Mouse (Mus musculus) E14TG2a.4 (cell line): ENCODE data around the gene Spdye4c.

Experiments
- H3K27me3 ChIP-seq: 2 replicates; pipeline ENCODE4 v1.6.1; 2014; ENCODE audit warnings: low read length, control low read depth; ENCODE audit not compliant: insufficient read depth
- H3K36me3 ChIP-seq: 2 replicates; pipeline ENCODE4 v1.6.1; 2014; ENCODE audit warnings: low read length, control low read depth; ENCODE audit not compliant: insufficient read depth
- H3K4me1 ChIP-seq: replicated peaks from 2 replicates; pipeline ENCODE4 v1.6.1; 2014; ENCODE audit warnings: low read depth, low read length, control low read depth
- H3K4me3 ChIP-seq: replicated peaks from 2 replicates; pipeline ENCODE4 v1.5.1; 2014; ENCODE audit warnings: mild to moderate bottlenecking, low read length
- H3K9me3 ChIP-seq: 2 replicates; pipeline ENCODE4 v1.6.1; 2014; ENCODE audit warnings: low read length, control low read depth
- CTCF ChIP-seq: conservative IDR thresholded peaks from 2 replicates; pipeline ENCODE4 v1.5.1; 2014; ENCODE audit warnings: low read length
- NANOG ChIP-seq: IDR thresholded peaks from 2 replicates; pipeline ENCODE4 v1.6.1; 2014; ENCODE audit warnings: borderline replicate concordance, low read length, mixed read lengths
- POU5F1 ChIP-seq: IDR thresholded peaks from 2 replicates; pipeline ENCODE4 v1.6.1; 2014; ENCODE audit warnings: low read length, borderline replicate concordance

Gene Spdye4c

DNA sequence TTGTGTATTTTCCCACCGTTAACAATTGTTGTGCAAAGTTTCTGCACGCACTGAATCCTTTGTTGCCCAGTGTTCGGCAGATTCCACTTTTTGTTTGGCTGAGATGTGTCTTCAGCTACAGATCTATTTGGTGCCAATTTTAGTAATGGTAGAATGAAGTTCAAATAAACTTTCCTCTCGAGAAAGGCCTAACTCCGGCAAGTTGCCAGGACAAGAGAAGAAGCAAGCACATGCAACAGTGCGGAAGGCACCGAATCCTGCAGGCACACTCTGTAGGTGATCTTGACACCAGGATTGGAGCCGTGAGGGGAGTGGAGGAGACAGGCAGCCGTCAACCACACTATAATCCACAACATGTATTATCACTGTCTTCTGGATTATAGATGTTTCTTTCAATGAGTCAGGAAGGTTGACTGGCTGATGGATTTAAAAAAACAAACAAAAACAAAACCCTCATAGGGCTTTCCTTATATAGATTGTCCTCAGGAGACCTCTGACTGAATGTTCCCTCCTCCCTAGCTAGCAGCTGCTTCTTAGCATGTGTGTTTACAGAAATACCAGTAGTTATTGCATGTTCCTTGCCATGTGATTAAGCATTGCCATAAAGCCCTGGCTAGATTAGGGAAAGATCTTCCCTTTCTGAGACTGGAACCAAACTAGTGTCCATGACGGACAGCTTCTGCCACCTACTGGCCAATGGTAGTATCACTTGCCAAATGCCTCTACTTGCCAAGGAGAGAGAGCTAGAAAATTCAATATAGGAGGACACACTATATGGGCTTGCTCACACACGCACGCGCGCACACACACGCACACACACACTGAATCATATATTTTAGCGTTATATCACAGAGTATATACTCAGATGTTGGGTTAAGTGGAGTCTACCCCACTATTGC is 18.0 kb upstream of the Spdye4c start:
- TF ChIP-seq CTCF (peak; percentile 84), POU5F1 (no peak), NANOG (no peak)

DNA sequence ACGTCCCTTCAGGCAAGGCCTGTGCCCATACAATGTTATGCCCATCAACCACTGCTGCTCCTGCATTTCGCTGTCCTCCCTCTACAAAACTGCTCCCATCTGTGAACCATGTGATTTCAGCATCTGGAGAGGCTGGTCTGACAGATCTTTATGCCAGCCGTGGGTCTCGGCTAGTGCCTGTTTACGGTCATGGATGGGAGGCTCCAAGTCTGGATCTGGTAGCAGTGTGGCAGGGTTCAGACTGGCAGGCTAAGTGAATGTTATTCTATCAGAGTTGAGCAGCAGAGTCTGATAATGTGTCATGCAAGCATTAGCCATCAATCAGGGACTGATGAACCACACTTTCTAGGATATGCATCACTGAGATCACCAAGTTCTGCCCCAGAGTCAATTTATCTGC is 8.1 kb upstream of the Spdye4c start:
- Histone ChIP-seq H3K9me3 (peaks cover 50% of the 10 kb centered on the region), H3K27me3 (no peaks in the 10 kb centered on the region), H3K4me1 (no peaks in the 10 kb centered on the region), H3K4me3 (no peak overlapping the region), H3K36me3 (no peaks in the 10 kb centered on the region)
- no peak for TF ChIP-seq POU5F1
- TF ChIP-seq NANOG = no peak
- no peak for TF ChIP-seq CTCF

More for the DNA sequence above, 18.0 kb upstream of the Spdye4c start:
- no peaks in the 10 kb centered on the region for H3K36me3 ChIP-seq
- H3K27me3 ChIP-seq = no peaks in the 10 kb centered on the region
- H3K4me1 ChIP-seq = peaks cover 6% of the 10 kb centered on the region
- no peaks in the 10 kb centered on the region for H3K9me3 ChIP-seq
- H3K4me3 ChIP-seq = no peak overlapping the region

DNA sequence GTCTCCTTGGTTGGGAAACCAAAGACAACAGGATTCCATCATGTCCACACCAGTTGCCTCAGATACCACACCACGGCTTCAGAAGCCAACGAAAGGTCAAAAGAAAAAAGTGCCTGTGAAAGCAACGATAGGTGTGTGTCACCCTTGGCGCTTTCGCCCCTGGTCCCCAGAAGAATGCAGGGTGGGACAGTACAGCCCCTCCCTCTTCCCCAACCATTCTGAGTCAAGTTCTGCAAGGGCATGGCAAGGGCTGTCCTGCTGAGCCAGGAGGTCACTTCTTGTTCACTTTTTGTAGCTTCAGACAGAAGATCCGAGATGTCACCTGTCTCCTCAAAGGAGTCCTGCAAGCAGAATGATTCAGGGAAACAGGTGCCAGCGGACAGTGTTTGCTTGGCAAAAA is 1.3 kb downstream of the Spdye4c start:
- Histone ChIP-seq H3K27me3 (no peaks in the 10 kb centered on the region), H3K4me3 (no peak overlapping the region), H3K36me3 (no peaks in the 10 kb centered on the region), H3K9me3 (peaks cover 13% of the 10 kb centered on the region), H3K4me1 (peaks cover 8% of the 10 kb centered on the region)
- TF ChIP-seq CTCF (no peak), POU5F1 (no peak), NANOG (no peak)

DNA sequence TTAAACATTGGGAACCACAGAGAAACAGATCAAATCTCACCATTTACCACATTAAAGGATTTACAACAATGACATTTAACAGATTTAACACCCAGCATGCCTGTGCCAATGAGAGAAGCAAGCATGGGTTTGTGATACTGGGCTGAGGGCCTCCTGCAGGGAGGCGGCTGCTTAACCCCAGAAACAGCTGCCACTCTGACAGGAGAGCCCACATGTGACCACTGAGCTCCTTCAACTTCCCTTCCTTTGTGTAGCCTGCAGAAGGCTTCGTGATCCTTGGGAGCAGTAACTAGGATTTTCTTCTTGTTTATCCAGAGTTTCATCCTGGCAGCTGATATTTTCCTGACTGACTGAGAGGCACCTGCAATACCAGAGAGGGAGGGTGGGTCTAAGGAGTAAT is 10.5 kb downstream of the Spdye4c start:
- no peaks in the 10 kb centered on the region for H3K4me1 ChIP-seq
- no peak for TF ChIP-seq CTCF
- no peak for TF ChIP-seq POU5F1
- no peak for TF ChIP-seq NANOG
- no peaks in the 10 kb centered on the region for H3K27me3 ChIP-seq
- no peaks in the 10 kb centered on the region for H3K36me3 ChIP-seq
- H3K4me3 ChIP-seq = no peak overlapping the region
- peaks cover 51% of the 10 kb centered on the region for H3K9me3 ChIP-seq

DNA sequence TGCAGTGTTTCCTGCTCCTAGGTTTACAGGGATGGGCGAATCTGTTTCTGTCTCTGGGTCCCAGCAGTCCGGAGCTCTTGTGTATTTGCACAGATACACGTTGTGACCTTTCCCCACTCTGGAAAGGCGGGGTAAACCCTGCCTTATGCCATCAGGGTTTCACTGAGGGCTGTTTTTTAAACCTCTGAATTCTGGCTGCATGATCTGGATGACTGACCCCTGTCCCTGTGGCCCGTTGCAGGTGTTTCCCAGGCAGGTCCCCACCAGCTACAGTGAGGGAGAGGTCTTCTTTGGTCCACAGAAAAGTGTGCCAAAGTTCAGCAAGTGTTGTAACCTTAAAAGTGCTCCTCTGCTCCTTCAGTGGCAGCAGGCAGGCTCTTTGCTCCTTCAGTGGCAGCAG is 18.3 kb downstream of the Spdye4c start:
- TF ChIP-seq CTCF (no peak), NANOG (no peak), POU5F1 (no peak)
- Histone ChIP-seq H3K4me1 (peaks cover 14% of the 10 kb centered on the region), H3K4me3 (no peak overlapping the region), H3K27me3 (no peaks in the 10 kb centered on the region), H3K36me3 (peaks cover 52% of the 10 kb centered on the region), H3K9me3 (peaks cover 17% of the 10 kb centered on the region)

DNA sequence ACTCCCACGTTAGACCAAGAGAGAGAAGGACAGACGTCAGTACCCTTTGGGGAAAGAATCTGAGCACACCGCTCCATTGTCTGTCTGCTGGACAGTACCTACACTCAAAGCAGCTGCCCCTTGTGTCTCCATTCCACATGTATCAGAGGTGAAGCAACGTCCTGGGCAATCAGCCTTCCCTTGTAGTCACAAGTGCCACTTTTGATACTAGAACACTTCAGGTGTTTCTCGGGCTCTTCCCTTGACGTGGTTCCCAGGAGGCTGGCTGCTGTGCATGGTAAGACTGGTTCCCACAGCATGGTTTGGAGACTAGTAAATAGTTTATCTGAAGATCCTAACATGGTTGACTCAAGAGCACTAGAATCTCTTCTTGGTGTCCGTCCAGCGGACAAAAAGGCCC is 20.2 kb downstream of the Spdye4c start:
- Histone ChIP-seq H3K4me3 (no peak overlapping the region), H3K9me3 (peaks cover 11% of the 10 kb centered on the region), H3K4me1 (peaks cover 17% of the 10 kb centered on the region), H3K36me3 (peaks cover 71% of the 10 kb centered on the region), H3K27me3 (no peaks in the 10 kb centered on the region)
- no peak for TF ChIP-seq CTCF
- TF ChIP-seq POU5F1 = no peak
- TF ChIP-seq NANOG = no peak

DNA sequence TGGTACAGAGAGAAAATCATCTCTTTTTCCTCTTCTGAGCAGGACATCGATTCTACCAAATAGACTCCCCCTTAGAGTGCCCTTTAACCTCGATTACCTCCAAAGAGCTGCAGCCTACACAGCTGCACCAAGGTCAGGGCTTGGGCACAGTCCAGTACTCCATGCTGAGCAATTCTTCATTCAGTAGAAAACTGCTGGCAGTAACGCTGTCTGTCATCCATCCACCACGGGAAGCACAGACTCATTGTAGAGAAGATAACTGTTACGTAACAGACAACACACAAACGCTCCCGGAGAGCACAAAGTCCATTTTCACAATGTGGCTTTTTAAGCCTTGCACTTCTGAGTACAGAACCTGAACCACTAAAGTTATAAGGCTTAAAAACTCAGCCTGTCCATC is 21.3 kb downstream of the Spdye4c start:
- Histone ChIP-seq H3K36me3 (peaks cover 80% of the 10 kb centered on the region), H3K9me3 (peaks cover 3% of the 10 kb centered on the region; the same call in 1 of the 2 replicates), H3K4me1 (peaks cover 17% of the 10 kb centered on the region), H3K4me3 (no peak overlapping the region), H3K27me3 (no peaks in the 10 kb centered on the region)
- no peak for TF ChIP-seq CTCF
- TF ChIP-seq NANOG = no peak
- TF ChIP-seq POU5F1 = no peak

DNA sequence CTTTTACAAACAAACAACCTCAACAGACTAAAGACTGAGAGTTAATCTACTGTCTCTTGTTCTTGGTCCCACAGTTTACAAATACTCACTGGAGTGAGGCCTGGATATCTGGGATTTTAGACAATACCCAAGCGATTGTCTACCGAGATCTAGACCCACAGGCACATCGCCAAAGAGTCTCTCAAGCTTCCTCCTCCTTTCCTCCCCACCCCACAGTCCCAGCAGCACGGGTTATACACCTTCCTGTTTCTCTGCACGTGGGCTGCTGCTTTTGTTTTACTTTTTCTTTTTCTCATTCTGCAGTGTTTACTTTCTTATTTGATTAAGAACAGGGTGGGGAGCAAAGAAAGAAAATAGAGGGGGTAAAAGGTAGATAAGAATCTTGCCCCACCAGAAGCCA is 22.4 kb downstream of the Spdye4c start:
- Histone ChIP-seq H3K36me3 (peaks cover 87% of the 10 kb centered on the region), H3K4me1 (peaks cover 17% of the 10 kb centered on the region), H3K27me3 (no peaks in the 10 kb centered on the region), H3K9me3 (no peaks in the 10 kb centered on the region), H3K4me3 (no peak overlapping the region)
- TF ChIP-seq CTCF (no peak), POU5F1 (no peak), NANOG (no peak)

DNA sequence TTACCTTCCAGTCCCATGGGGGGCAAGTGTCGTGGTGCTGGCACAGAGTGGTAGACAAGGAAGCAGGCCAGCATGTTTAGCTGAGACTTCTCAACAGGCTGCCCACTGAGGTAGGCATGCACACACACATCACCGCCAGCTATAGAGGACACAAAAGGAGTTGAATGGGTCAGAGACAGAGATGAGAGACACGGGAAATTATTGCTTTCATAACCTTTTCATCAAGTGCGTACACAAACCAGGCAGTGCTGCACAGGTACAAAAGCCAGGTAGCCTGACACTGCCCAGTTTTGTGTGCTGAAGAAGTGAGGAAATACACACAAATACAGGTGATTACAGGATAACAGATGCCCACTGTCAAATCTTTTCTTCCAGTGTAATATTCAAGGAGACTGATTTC is 24.4 kb downstream of the Spdye4c start:
- Histone ChIP-seq H3K27me3 (no peaks in the 10 kb centered on the region), H3K9me3 (no peaks in the 10 kb centered on the region), H3K4me1 (peaks cover 17% of the 10 kb centered on the region), H3K4me3 (no peak overlapping the region), H3K36me3 (peaks cover 96% of the 10 kb centered on the region)
- TF ChIP-seq POU5F1 = no peak
- TF ChIP-seq CTCF = no peak
- no peak for TF ChIP-seq NANOG
